Mouse (Mus musculus): ENCODE results near the gene Serinc5.

Gene Serinc5

DNA sequence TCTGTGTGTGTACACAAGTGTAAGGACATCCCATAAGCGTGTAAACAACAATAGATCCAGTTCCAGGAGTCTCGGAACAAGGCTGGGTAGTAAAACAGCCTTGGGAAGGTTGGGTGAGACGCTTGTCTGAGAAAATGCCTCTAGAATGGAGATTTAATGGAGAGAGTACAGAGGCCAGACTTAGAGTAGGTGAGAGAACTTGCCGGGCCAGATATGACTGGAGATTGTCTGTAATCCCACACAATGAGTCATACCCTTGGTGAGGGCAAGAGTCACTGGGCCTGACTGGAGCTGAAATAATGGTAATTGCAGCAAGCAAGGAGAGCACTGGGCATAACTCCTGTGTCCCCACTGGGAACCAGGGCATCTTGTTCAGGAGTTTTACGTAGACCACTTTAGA lies 2.2 kb downstream of the Serinc5 start:
- DNase-seq (ENCODE audit: extremely low read depth, low read depth): no peak

DNA sequence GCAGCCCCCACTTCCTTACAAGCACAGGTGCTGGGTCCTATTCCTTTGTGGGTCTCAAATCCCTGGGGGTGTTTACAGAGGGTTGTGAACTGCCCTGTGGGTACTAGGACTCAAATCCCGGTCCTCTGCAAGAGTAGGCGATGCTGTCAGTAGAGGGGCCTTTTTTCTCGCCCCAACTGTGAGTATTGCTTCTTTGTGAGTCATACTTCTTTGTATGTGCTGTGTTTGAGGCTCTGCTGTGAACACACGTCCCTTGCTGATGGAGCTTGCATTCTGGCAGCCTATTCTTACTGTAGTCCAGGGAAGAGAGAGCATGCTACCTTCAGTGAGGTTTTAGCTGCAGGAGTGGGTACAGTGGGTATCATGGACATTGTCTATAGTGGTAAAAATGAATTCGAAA lies 4.3 kb downstream of the Serinc5 start:
- no peak for DNase-seq (ENCODE audit: extremely low read depth, low read depth)

- no peak for DNase-seq (ENCODE audit: extremely low read depth, low read depth)
These were observed 5.6 kb downstream of the Serinc5 start for GRCm38 (mm10) chr13:92616459-92616858.

DNA sequence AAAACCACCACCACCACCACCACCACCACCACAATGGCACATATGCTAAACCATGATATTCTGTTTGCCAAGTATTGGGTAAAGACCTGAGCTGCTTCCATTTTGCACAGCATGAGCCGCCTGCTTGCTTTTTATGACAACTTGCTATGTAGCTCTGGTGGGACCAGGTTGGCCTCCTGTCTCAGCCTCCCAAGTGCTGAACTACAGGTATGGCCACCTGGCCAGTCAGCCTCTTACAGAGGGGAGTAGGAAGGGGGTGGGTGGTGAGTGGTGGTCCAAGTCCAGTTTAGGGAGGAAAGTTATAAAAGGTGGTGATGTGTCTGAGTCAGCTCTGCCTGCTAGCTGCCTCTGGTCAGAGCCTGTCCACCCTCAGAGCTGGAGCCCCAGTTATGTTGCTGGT lies 15.3 kb downstream of the Serinc5 start:
- no peak for DNase-seq (ENCODE audit: extremely low read depth, low read depth)

GRCm38 (mm10) chr13:92626725-92627124 lies 15.8 kb downstream of the Serinc5 start:
- no peak for DNase-seq (ENCODE audit: extremely low read depth, low read depth)

GRCm38 (mm10) chr13:92629509-92629908 lies 18.6 kb downstream of the Serinc5 start:
- DNase-seq (ENCODE audit: extremely low read depth, low read depth): peak; percentile 67

- DNase-seq (ENCODE audit: extremely low read depth, low read depth): no peak
These were observed 20.6 kb downstream of the Serinc5 start for GRCm38 (mm10) chr13:92631450-92631849.

GRCm38 (mm10) chr13:92632550-92632949 lies 21.7 kb downstream of the Serinc5 start:
- DNase-seq (ENCODE audit: extremely low read depth, low read depth): no peak

- no peak for DNase-seq (ENCODE audit: extremely low read depth, low read depth)
These were observed 24.1 kb downstream of the Serinc5 start for GRCm38 (mm10) chr13:92635040-92635439.

DNA sequence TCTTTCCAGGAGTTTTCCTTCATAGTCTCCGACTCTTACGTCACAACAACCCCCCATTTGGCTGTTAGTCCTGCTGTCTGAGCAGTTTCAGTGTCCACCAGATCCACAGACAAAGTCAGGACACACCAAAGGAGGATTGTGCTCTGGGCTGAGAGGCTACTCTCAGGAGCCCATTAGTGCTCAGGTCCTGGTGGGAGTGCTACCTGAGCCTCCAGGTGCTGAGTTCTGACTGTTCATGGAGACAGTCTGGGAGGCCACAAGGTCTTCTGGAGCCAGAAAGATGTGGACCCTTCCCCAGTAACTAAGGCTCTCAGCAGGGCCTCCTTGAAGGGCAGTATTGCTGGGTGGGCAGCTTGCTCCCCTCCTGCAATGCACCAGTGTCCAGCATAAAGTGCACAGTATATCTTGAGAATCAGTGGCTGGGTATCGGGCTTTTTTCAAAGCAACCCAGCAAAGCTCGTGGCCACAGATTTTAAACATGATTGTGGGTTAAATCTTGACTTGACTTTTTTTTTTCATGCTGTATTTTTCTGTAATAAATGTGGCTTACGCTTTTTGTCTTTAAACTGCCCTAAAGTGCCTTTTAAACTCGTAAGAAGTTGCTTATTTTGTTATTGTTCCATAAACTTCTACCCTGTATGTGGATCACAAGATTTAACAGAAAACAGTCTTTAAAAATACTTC lies 25.5 kb downstream of the Serinc5 start:
- DNase-seq (ENCODE audit: extremely low read depth, low read depth): no peak

GRCm38 (mm10) chr13:92636910-92637275 lies 26.0 kb downstream of the Serinc5 start:
- DNase-seq (ENCODE audit: extremely low read depth, low read depth): peak; percentile 92

GRCm38 (mm10) chr13:92639093-92640014 lies 28.5 kb downstream of the Serinc5 start:
- no peak for DNase-seq (ENCODE audit: extremely low read depth, low read depth)

DNA sequence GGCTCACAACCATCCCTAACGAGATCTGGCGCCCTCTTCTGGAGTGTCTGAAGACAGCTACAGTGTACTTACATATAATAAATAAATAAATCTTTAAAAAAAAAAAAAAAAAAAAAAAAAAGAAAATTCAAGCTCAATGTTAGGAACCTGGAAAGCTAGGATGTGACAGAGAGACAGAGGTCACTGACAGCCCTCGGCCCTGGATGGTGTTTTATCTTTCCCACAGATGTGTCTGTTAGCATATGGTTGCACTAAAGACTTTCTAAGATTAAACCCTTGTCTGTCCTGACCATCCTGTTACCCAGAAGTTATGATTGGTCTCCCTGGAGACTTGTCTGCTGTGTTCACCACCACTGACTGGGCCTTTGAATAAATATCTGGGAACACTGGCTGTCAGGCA lies 33.3 kb downstream of the Serinc5 start:
- DNase-seq (ENCODE audit: extremely low read depth, low read depth): no peak

DNA sequence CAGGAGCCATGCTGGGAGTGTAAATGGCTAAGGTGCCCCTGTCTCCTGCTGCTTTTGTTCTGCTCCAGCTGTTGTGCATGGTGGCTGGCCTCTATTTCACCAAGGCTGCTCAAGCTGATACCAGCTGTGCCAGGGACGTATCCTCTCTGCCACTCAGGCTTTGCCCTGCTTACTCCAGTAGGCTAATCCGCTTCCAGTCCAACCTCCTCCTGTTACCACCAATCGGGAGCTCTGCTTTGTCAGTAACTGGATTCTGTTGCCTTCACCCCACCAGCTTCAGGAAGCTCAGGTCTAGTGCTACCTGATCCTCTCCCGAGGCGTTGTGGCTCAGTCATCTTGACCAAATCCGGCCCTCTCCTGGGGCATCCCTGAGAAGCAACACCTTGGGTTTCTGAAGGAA lies 33.9 kb downstream of the Serinc5 start:
- DNase-seq (ENCODE audit: extremely low read depth, low read depth): no peak

- no peak for DNase-seq (ENCODE audit: extremely low read depth, low read depth)
These were observed 36.8 kb downstream of the Serinc5 start for GRCm38 (mm10) chr13:92647695-92648094.

DNA sequence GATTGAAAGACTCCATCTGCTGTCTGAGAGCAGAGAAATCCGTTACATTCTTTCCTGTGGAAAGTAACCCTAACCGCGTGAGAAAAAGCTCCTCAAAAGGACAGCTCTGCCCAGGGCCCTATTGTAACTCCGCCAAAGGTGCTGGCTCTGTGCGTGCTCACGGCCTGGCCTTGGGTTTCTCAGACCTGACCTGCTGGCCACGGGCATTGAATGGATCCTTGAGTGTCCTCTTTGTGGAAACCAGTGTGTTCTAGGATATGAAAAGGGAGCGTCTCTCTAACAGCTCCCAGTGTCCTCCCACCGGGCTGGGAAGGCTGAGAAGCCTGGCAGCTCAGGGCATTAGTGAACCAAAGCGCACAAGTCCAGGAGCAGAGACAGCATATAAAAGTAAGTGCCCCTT lies 38.2 kb downstream of the Serinc5 start:
- DNase-seq (ENCODE audit: extremely low read depth, low read depth): no peak

- DNase-seq (ENCODE audit: extremely low read depth, low read depth): no peak
These were observed 40.1 kb downstream of the Serinc5 start for GRCm38 (mm10) chr13:92650956-92651355.

GRCm38 (mm10) chr13:92652498-92652897 lies 41.6 kb downstream of the Serinc5 start:
- no peak for DNase-seq (ENCODE audit: extremely low read depth, low read depth)

- no peak for DNase-seq (ENCODE audit: extremely low read depth, low read depth)
These were observed 42.4 kb downstream of the Serinc5 start for GRCm38 (mm10) chr13:92653283-92653682.

GRCm38 (mm10) chr13:92656815-92657513 lies 46.1 kb downstream of the Serinc5 start:
- DNase-seq (ENCODE audit: extremely low read depth, low read depth): no peak

DNA sequence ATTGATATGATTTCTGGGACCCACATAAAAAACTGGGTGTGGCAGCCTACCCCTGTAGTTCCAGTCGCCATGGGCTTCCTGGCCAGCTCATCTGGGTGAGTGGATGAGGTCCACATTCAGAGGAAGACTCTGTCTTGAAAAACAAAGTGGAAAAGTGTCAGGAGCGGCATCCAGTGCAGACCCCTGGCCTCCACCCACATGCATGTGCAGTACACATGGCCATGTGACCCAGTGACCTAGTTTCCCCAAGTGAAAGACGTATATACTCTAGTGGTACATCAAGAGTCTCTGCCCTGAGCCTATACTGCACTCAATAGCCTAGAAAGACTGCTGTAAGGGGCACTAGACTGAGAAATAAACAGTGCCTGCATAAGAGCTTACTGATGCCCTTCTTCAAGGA lies 48.7 kb downstream of the Serinc5 start:
- no peak for DNase-seq (ENCODE audit: extremely low read depth, low read depth)
